Mouse (Mus musculus) adrenal gland, postnatal 4 days (tissue): ENCODE data around the gene Aicda. TPM values are rescaled to one million over a fixed set of nuclear protein-coding genes. Genes with fewer than 3 reads are reported as not detected.
"Not testable (repeated sequence)": the region's sequence is repeated elsewhere in the genome, so short reads cannot be mapped to it uniquely, and the experiment has no call there.

Experiments
- DNase-seq, 2 experiments: peaks; one replicate each; pipeline ENCODE4 v3.0.0; 2021 to 2022; ENCODE audit warnings: low spot score in 2 of 2, mixed read lengths in 2 of 2
- long read RNA-seq, 2 experiments: library from polyadenylated mRNA; stranded (forward); transcript quantifications; one replicate each; pipeline ENCODE4 v2.0.0; 2021
- total RNA-seq, 2 experiments: library from RNA; stranded (reverse); gene quantifications; 2 replicates each; pipeline ENCODE4 v1.2.3; 2021

Gene Aicda
- total RNA-seq, result not detected
- long read RNA-seq, experiment 1, result 0 reads
- long read RNA-seq, experiment 2, result 0 reads

GRCm38 (mm10) chr6:122553606-122554005 is at the start of gene Aicda:
Gene Aicda (plus strand): TSS chr6:122553801.
- no peak for DNase-seq

GRCm38 (mm10) chr6:122505041-122505440 is 48.6 kb upstream of the Aicda start:
- DNase-seq, result no peak

- DNase-seq, result no peak
Observed at GRCm38 (mm10) chr6:122505545-122505944, 48.1 kb upstream of the Aicda start, which contains the start of gene Mfap5. Gene Mfap5 (plus strand): TSS chr6:122505845.

GRCm38 (mm10) chr6:122508494-122508893 is 45.1 kb upstream of the Aicda start:
- no peak for DNase-seq

GRCm38 (mm10) chr6:122512914-122513878 is 40.4 kb upstream of the Aicda start:
- no peak for DNase-seq

- no peak for DNase-seq
Observed at GRCm38 (mm10) chr6:122514312-122514711, 39.3 kb upstream of the Aicda start.

GRCm38 (mm10) chr6:122515762-122516161 is 37.8 kb upstream of the Aicda start:
- not testable (repeated sequence) for DNase-seq

GRCm38 (mm10) chr6:122517668-122518067 is 35.9 kb upstream of the Aicda start:
- no peak for DNase-seq

- no peak for DNase-seq
Observed at GRCm38 (mm10) chr6:122519384-122519783, 34.2 kb upstream of the Aicda start.

- DNase-seq, result no peak
Observed at GRCm38 (mm10) chr6:122522595-122522994, 31.0 kb upstream of the Aicda start.

GRCm38 (mm10) chr6:122523289-122523688 is 30.3 kb upstream of the Aicda start:
- DNase-seq, result no peak

GRCm38 (mm10) chr6:122527596-122527995 is 26.0 kb upstream of the Aicda start:
- no peak for DNase-seq

GRCm38 (mm10) chr6:122528136-122528535 is 25.5 kb upstream of the Aicda start:
- no peak for DNase-seq

- DNase-seq, result no peak
Observed at GRCm38 (mm10) chr6:122531466-122532174, 22.0 kb upstream of the Aicda start.

- no peak for DNase-seq
Observed at GRCm38 (mm10) chr6:122532883-122533302, 20.7 kb upstream of the Aicda start.

GRCm38 (mm10) chr6:122534032-122534431 is 19.6 kb upstream of the Aicda start:
- DNase-seq, result no peak

GRCm38 (mm10) chr6:122539564-122539963 is 14.0 kb upstream of the Aicda start:
- no peak for DNase-seq

- not testable (repeated sequence) for DNase-seq
Observed at GRCm38 (mm10) chr6:122542459-122542858, 11.1 kb upstream of the Aicda start.

GRCm38 (mm10) chr6:122543574-122543973 is 10.0 kb upstream of the Aicda start:
- DNase-seq, result no peak

GRCm38 (mm10) chr6:122544672-122545071 is 8.9 kb upstream of the Aicda start:
- DNase-seq, result no peak

GRCm38 (mm10) chr6:122545289-122545882 is 8.2 kb upstream of the Aicda start:
- DNase-seq, result no peak
